Mouse (Mus musculus): ENCODE results near the gene Tspan9.

- TF ChIP-seq EP300 (optimal IDR thresholded peaks at IDR 0.05) (no peak), CTCF (IDR thresholded peaks at IDR 0.05; ENCODE audit: low read depth) (no peak)
Observed at GRCm38 (mm10) chr6:128181176-128181575, 37.8 kb upstream of the Tspan9 start.
